Mouse (Mus musculus) spleen, postnatal 14 days (tissue): ENCODE data around the gene Pin1.
"Not testable (repeated sequence)": the region's sequence is repeated elsewhere in the genome, so short reads cannot be mapped to it uniquely, and the experiment has no call there.

Source experiments
- DNase-seq, 2 experiments: peaks; one replicate each; pipeline ENCODE4 v3.0.0; 2021 to 2022; ENCODE audit warnings: low spot score in 2 of 2

Pin1 gene

GRCm38 (mm10) chr9:20662325-20662724 is 10.4 kb downstream of the Pin1 start:
- DNase-seq, result peak; percentile 21 to 61

GRCm38 (mm10) chr9:20662874-20663273 is 11.0 kb downstream of the Pin1 start:
- no peak for DNase-seq

- DNase-seq, result no peak
Measured at GRCm38 (mm10) chr9:20663956-20664355, 12.1 kb downstream of the Pin1 start.

- no peak for DNase-seq
Measured at GRCm38 (mm10) chr9:20664366-20664765, 12.5 kb downstream of the Pin1 start.

- no peak for DNase-seq
Measured at GRCm38 (mm10) chr9:20664982-20665637, 13.2 kb downstream of the Pin1 start.

- DNase-seq, result no peak
Measured at GRCm38 (mm10) chr9:20665925-20666324, 14.0 kb downstream of the Pin1 start.

GRCm38 (mm10) chr9:20666510-20667034 is 14.7 kb downstream of the Pin1 start:
- DNase-seq, result no peak

- no peak for DNase-seq
Measured at GRCm38 (mm10) chr9:20668065-20668464, 16.2 kb downstream of the Pin1 start.

- no peak for DNase-seq
Measured at GRCm38 (mm10) chr9:20672047-20672446, 20.2 kb downstream of the Pin1 start.

GRCm38 (mm10) chr9:20677892-20678291 is 26.0 kb downstream of the Pin1 start:
- no peak for DNase-seq

- no peak for DNase-seq
Measured at GRCm38 (mm10) chr9:20680378-20680958, 28.6 kb downstream of the Pin1 start.

- no peak for DNase-seq
Measured at GRCm38 (mm10) chr9:20681546-20682388, 29.9 kb downstream of the Pin1 start.

GRCm38 (mm10) chr9:20682389-20682722 is 30.5 kb downstream of the Pin1 start:
- no peak for DNase-seq

GRCm38 (mm10) chr9:20685081-20685861 is 33.4 kb downstream of the Pin1 start:
- DNase-seq, result no peak

- DNase-seq, result no peak
Measured at GRCm38 (mm10) chr9:20689403-20689802, 37.5 kb downstream of the Pin1 start.

GRCm38 (mm10) chr9:20689913-20690312 is 38.0 kb downstream of the Pin1 start:
- DNase-seq, result no peak

GRCm38 (mm10) chr9:20690449-20690848 is 38.6 kb downstream of the Pin1 start:
- DNase-seq, result not testable (repeated sequence)

- no peak for DNase-seq
Measured at GRCm38 (mm10) chr9:20692863-20693262, 41.0 kb downstream of the Pin1 start.

GRCm38 (mm10) chr9:20694721-20695235 is 42.9 kb downstream of the Pin1 start:
- no peak for DNase-seq

- no peak for DNase-seq
Measured at GRCm38 (mm10) chr9:20696107-20696712, 44.3 kb downstream of the Pin1 start.

- no peak for DNase-seq
Measured at GRCm38 (mm10) chr9:20697466-20697865, 45.6 kb downstream of the Pin1 start.
